Mouse (Mus musculus) heart, embryonic 11.5 days (tissue): ENCODE data around the gene Slc51b. TPM values are rescaled to one million over a fixed set of nuclear protein-coding genes. Genes with fewer than 3 reads are reported as not detected.

Source experiments
- ATAC-seq: fragments of 200-750 bp; cut with Nextera tagmentation; replicated peaks from 2 replicates; pipeline ENCODE4 v1.8.0; 2017; ENCODE audit warnings: moderate library complexity; ENCODE audit not compliant: insufficient number of reproducible peaks, low FRiP score, low TSS enrichment
- H3K27ac ChIP-seq: fragments of 300-500 bp; sonication (generic); 2 replicates; pipeline ENCODE4 v1.5.1; 2014; ENCODE audit warnings: mild to moderate bottlenecking, low read depth, low read length
- H3K27me3 ChIP-seq: fragments of 300-500 bp; sonication (generic); 2 replicates; pipeline ENCODE4 v1.6.1; 2014; ENCODE audit warnings: mild to moderate bottlenecking, low read length, mixed read lengths; ENCODE audit not compliant: control insufficient read depth, insufficient read depth
- H3K36me3 ChIP-seq: fragments of 300-500 bp; sonication (generic); 2 replicates; pipeline ENCODE4 v1.6.1; 2014; ENCODE audit warnings: mild to moderate bottlenecking, low read length, moderate library complexity, mixed read lengths; ENCODE audit not compliant: control insufficient read depth, insufficient read depth
- H3K4me1 ChIP-seq: fragments of 300-500 bp; sonication (generic); 2 replicates; pipeline ENCODE4 v1.6.1; 2014; ENCODE audit warnings: low read length; ENCODE audit not compliant: control insufficient read depth, insufficient read depth
- H3K4me2 ChIP-seq: fragments of 300-500 bp; sonication (generic); 2 replicates; pipeline ENCODE4 v1.6.1; 2014; ENCODE audit warnings: mild to moderate bottlenecking, moderate library complexity
- H3K4me3 ChIP-seq: fragments of 300-500 bp; sonication (generic); 2 replicates; pipeline ENCODE4 v1.5.1; 2014; ENCODE audit warnings: low read depth, low read length
- H3K9ac ChIP-seq: fragments of 300-500 bp; sonication (generic); 2 replicates; pipeline ENCODE4 v1.6.1; 2014; ENCODE audit warnings: mild to moderate bottlenecking, low read depth, low read length, moderate library complexity
- H3K9me3 ChIP-seq: fragments of 300-500 bp; sonication (generic); replicated peaks from 2 replicates; pipeline ENCODE4 v1.6.1; 2016; ENCODE audit warnings: low read length; ENCODE audit not compliant: control insufficient read depth
- WGBS: fragments of 180-500 bp; shearing (Covaris S2); extraction: QIAGEN DNeasy Blood & Tissue Kit; methylation state at CpG from one replicate; pipeline ENCODE4 v1.1.7; 2014; ENCODE audit not compliant: insufficient replicate concordance; 5-methylcytosine and 5-hydroxymethylcytosine counted together
- polyA plus RNA-seq: library from polyadenylated mRNA; unstranded; fragments of >200 nt; fragmentation: Nextera tagmentation; extraction: Ambion mirVana; gene quantifications from 2 replicates; pipeline ENCODE4 v1.2.1, GENCODE M21; 2014

Slc51b gene
- polyA plus RNA-seq, 1 experiment from 2014 or later, result not detected

DNA sequence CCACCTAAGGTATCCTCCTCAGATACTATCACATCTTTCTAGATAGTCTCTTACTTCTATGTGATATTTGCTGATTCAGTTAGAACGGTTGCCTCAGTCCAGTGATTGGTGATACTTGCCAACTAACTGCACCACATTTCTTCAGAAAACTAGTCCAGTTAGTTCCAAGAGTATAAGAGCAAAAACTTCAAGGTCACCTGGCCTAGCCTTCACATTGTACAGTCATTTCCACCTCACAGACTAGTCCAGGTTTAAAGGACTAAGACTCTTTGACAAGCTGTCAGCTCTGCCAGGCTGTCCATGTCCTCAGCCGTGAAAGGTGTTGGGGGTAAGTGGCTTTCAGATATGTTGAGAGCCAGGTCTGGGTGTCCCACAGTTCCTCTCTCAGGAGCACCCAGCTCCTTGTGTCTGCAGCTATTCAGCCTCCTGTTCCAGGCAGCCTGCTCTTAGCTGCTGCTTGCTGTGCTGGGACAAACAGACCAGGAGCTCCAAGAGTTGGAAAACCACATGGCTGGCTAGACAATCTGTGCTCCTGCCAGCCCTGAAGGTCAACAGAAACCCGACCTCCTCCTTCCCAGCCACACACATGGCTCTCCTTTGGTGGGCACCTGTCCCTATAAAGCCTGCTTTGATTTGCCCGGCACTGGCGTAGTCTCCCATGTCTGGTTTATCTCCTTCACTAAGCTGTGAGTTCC lies 48.1 kb downstream of the Slc51b start:
- H3K27ac ChIP-seq, result no peak overlapping the region
- WGBS, result 71% methylated on average over 5 of the region's 5 CpGs
- 0 out of 2 replicates have a peak, but pooled peaks cover 3% of the 10 kb centered on the region for H3K4me1 ChIP-seq
- H3K4me3 ChIP-seq, result no peak overlapping the region
- no peaks in the 10 kb centered on the region for H3K36me3 ChIP-seq
- H3K9me3 ChIP-seq, result no peaks in the 10 kb centered on the region
- H3K4me2 ChIP-seq, result no peak overlapping the region
- ATAC-seq, result no peak
- no peaks in the 10 kb centered on the region for H3K27me3 ChIP-seq
- H3K9ac ChIP-seq, result no peak overlapping the region

DNA sequence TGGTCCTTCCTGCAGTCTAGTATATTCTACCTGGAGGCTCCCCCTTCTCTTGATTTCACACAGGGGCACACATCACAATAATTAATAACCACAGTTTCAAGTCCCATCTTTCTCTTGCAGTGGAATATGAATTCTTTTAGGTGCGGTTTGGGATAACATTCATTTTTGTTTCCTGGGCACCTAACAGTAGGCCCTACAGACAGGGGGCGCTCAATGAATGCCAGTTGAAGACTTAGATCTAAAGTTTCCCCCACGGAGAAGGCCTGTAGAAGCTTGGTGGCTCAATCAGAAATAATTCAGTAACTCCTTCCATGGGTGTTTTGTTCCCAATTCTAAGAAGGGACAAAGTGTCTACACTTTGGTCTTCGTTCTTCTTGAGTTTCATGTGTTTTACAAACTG lies 50.3 kb downstream of the Slc51b start:
- Histone ChIP-seq H3K4me2 (no peak overlapping the region), H3K9me3 (no peaks in the 10 kb centered on the region), H3K4me1 (peaks cover 5% of the 10 kb centered on the region; the same call in 1 of the 2 replicates), H3K27me3 (no peaks in the 10 kb centered on the region), H3K9ac (no peak overlapping the region), H3K36me3 (no peaks in the 10 kb centered on the region; the same call in 1 of the 2 replicates), H3K27ac (no peak overlapping the region), H3K4me3 (no peak overlapping the region)
- 70% methylated on average over 4 of the region's 4 CpGs for WGBS
- no peak for ATAC-seq

- Histone ChIP-seq H3K36me3 (no peaks in the 10 kb centered on the region; the same call in 1 of the 2 replicates), H3K4me3 (no peak overlapping the region), H3K4me1 (peaks cover 5% of the 10 kb centered on the region; the same call in 1 of the 2 replicates), H3K27ac (no peak overlapping the region), H3K9me3 (no peaks in the 10 kb centered on the region), H3K4me2 (no peak overlapping the region), H3K27me3 (no peaks in the 10 kb centered on the region), H3K9ac (no peak overlapping the region)
- WGBS, result 69% methylated on average over 24 of the region's 24 CpGs
- no peak for ATAC-seq
Measured at GRCm38 (mm10) chr9:65371756-65372155, 51.0 kb downstream of the Slc51b start.

GRCm38 (mm10) chr9:65365721-65366120 lies 57.0 kb downstream of the Slc51b start:
- Histone ChIP-seq H3K9ac (no peak overlapping the region), H3K4me3 (no peak overlapping the region), H3K9me3 (no peaks in the 10 kb centered on the region), H3K4me1 (peaks cover 8% of the 10 kb centered on the region; the same call in 1 of the 2 replicates), H3K27me3 (no peaks in the 10 kb centered on the region), H3K4me2 (no peak overlapping the region), H3K27ac (no peak overlapping the region), H3K36me3 (peaks cover 1% of the 10 kb centered on the region)
- 86% methylated on average over 7 of the region's 7 CpGs for WGBS
- ATAC-seq, result no peak

DNA sequence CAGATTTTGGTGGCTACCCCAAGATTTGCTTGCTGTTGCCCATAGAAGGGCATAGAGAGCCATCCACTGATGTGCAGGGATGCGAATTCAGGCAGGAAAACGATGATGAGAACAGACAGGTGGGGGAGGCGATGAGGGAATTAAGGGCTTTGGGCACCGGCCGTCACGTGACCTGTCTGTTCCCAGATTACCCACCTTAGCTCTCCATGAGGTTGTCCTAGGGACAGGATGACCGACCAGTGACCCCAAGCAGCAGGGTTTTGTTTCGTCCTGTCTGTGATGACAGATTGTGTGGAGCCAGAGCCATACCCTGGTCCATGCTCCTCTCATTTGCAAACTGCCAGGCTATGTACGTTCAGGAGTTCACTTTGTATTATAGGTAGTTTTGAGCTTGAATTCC lies 59.1 kb downstream of the Slc51b start:
- Histone ChIP-seq H3K9ac (no peak overlapping the region), H3K36me3 (peaks cover 9% of the 10 kb centered on the region), H3K4me2 (peak overlapping the region; percentile 16; the same call in 1 of the 2 replicates), H3K4me3 (no peak overlapping the region), H3K27me3 (no peaks in the 10 kb centered on the region), H3K9me3 (no peaks in the 10 kb centered on the region), H3K27ac (no peak overlapping the region), H3K4me1 (peaks cover 8% of the 10 kb centered on the region; the same call in 1 of the 2 replicates)
- WGBS, result 47% methylated on average over 9 of the region's 9 CpGs
- ATAC-seq, result no peak

Other genes starting within 250 kb of the Slc51b start
- 4.6 and 5.0 TPM in 2 replicates for gene Parp16, start 227.6 kb downstream of the Slc51b start, polyA plus RNA-seq
- 0.14 TPM in 1 of 2 replicates, not detected in the other for gene Cilp, start 157.8 kb downstream of the Slc51b start, polyA plus RNA-seq
- gene Clpx, start 128.7 kb downstream of the Slc51b start, polyA plus RNA-seq, result 42.9 and 50.6 TPM in 2 replicates
- 6.3 and 6.9 TPM in 2 replicates for gene Pdcd7, start 76.9 kb downstream of the Slc51b start, polyA plus RNA-seq
- 0.23 and 0.73 TPM in 2 replicates for gene Ubap1l, start 61.9 kb downstream of the Slc51b start, polyA plus RNA-seq
- gene Kbtbd13, start 31.3 kb downstream of the Slc51b start, polyA plus RNA-seq, result 0.94 and 2.1 TPM in 2 replicates
- gene Rasl12, start 24.4 kb downstream of the Slc51b start, polyA plus RNA-seq, result 2.2 and 2.5 TPM in 2 replicates
- gene Mtfmt, start 12.8 kb upstream of the Slc51b start, polyA plus RNA-seq, result 13.6 and 15.3 TPM in 2 replicates
- 62.6 and 68.8 TPM in 2 replicates for gene Spg21, start 38.0 kb upstream of the Slc51b start, polyA plus RNA-seq
- not detected in 2 replicates for gene Ankdd1a, start 97.2 kb upstream of the Slc51b start, polyA plus RNA-seq
- 10.6 and 11.9 TPM in 2 replicates for gene Plekho2, start 157.1 kb upstream of the Slc51b start, polyA plus RNA-seq
- gene Pif1, start 164.2 kb upstream of the Slc51b start, polyA plus RNA-seq, result 7.6 and 9.5 TPM in 2 replicates
- gene Rbpms2, start 206.7 kb upstream of the Slc51b start, polyA plus RNA-seq, result 154 and 160 TPM in 2 replicates
- gene Oaz2, start 245.0 kb upstream of the Slc51b start, polyA plus RNA-seq, result 191 and 256 TPM in 2 replicates